Mouse (Mus musculus) neural tube, embryonic 14.5 days (tissue): ENCODE data around the gene Ptpn13. TPM values are rescaled to one million over a fixed set of nuclear protein-coding genes. Genes with fewer than 3 reads are reported as not detected.

Experiments
- ATAC-seq: fragments of 200-750 bp; cut with Nextera tagmentation; 2 replicates; pipeline ENCODE4 v1.8.0; 2017; ENCODE audit warnings: low read depth, mild to moderate bottlenecking, moderate TSS enrichment, moderate library complexity
- H3K27ac ChIP-seq: fragments of 300-500 bp; sonication (generic); 2 replicates; pipeline ENCODE4 v1.5.1; 2014; ENCODE audit warnings: low read depth, mild to moderate bottlenecking, control low read depth, low read length, moderate library complexity, mixed read lengths
- H3K27me3 ChIP-seq: fragments of 300-500 bp; sonication (generic); 2 replicates; pipeline ENCODE4 v1.6.1; 2014; ENCODE audit warnings: low read length; ENCODE audit not compliant: control insufficient read depth, insufficient read depth
- H3K36me3 ChIP-seq: fragments of 300-500 bp; sonication (generic); 2 replicates; pipeline ENCODE4 v1.6.1; 2014; ENCODE audit warnings: low read length, mixed read lengths; ENCODE audit not compliant: control insufficient read depth, insufficient read depth
- H3K4me1 ChIP-seq: fragments of 300-500 bp; sonication (generic); 2 replicates; pipeline ENCODE4 v1.6.1; 2014; ENCODE audit warnings: low read length; ENCODE audit not compliant: control insufficient read depth, insufficient read depth
- H3K4me2 ChIP-seq: fragments of 300-500 bp; sonication (generic); 2 replicates; pipeline ENCODE4 v1.6.1; 2014; ENCODE audit warnings: mild to moderate bottlenecking, low read depth, low read length, control low read depth
- H3K4me3 ChIP-seq: fragments of 300-500 bp; sonication (generic); 2 replicates; pipeline ENCODE4 v1.5.1; 2014; ENCODE audit warnings: low read depth, low read length, control low read depth, mixed read lengths
- H3K9ac ChIP-seq: fragments of 300-500 bp; sonication (generic); replicated peaks from 2 replicates; pipeline ENCODE4 v1.6.1; 2014; ENCODE audit warnings: low read depth, mild to moderate bottlenecking, control low read depth, low read length, mixed read lengths
- H3K9me3 ChIP-seq: fragments of 300-500 bp; sonication (generic); 2 replicates; pipeline ENCODE4 v1.6.1; 2016; ENCODE audit warnings: low read length; ENCODE audit not compliant: control insufficient read depth
- WGBS: fragments of 180-500 bp; shearing (Covaris S2); extraction: QIAGEN DNeasy Blood & Tissue Kit; methylation state at CpG from one replicate; pipeline ENCODE4 v1.1.7; 2014; 5-methylcytosine and 5-hydroxymethylcytosine counted together
- polyA plus RNA-seq: library from polyadenylated mRNA; unstranded; fragments of >200 nt; fragmentation: Nextera tagmentation; extraction: Ambion mirVana; gene quantifications from 2 replicates; pipeline ENCODE4 v1.2.1, GENCODE M21; 2014

The Ptpn13 gene
- polyA plus RNA-seq, 1 experiment from 2014 or later: 4.1 TPM

GRCm38 (mm10) chr5:103569446-103569845 is 144.5 kb downstream of the Ptpn13 start:
- Histone ChIP-seq H3K9me3 (no peaks in the 10 kb centered on the region), H3K27me3 (no peaks in the 10 kb centered on the region), H3K4me3 (no peak overlapping the region), H3K36me3 (no peaks in the 10 kb centered on the region), H3K4me1 (no peaks in the 10 kb centered on the region), H3K27ac (no peak overlapping the region), H3K9ac (no peak overlapping the region), H3K4me2 (no peak overlapping the region)
- ATAC-seq: no peak
- 94% methylated on average over 9 of the region's 9 CpGs for WGBS

DNA sequence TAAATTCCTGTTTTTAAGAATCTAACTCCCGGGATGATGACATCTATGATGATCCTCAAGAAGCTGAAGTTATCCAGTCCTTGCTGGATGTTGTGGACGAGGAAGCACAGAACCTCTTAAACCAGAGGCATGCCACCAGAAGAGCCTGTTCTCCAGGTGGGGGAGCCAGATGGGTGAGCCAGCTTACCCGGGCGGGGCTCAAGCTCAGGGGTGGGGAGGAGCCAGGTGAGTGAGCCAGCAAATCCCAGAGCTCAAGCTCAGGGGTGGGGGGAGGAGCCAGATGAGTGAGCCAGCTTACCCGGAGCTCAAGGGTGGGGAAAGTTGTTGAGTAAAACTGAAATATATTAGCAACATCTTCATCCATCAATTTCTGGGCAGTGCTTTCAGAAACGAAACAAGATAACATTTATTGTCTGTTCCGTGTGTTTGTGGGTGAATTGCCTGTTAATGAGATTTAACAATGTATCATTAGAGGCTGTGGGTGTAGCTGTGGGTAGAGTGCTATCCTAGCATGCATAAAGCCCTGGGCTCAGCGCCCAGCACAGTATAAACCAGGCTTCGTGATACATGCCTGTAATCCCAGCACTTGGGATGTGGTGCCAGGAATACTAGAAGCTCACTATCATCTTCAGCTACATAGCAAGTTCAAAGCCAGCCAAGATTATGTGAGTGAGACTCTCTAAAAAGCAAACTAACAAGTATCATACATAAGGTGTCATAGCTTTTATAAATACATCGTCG is 154.9 kb downstream of the Ptpn13 start:
- 74% methylated on average over 11 of the region's 11 CpGs for WGBS
- Histone ChIP-seq H3K4me2 (no peak overlapping the region), H3K9ac (no peak overlapping the region), H3K27me3 (no peaks in the 10 kb centered on the region), H3K4me1 (no peaks in the 10 kb centered on the region), H3K4me3 (no peak overlapping the region), H3K36me3 (no peaks in the 10 kb centered on the region), H3K27ac (no peak overlapping the region), H3K9me3 (no peaks in the 10 kb centered on the region)
- no peak for ATAC-seq

GRCm38 (mm10) chr5:103587219-103587618 is 162.2 kb downstream of the Ptpn13 start:
- H3K27ac ChIP-seq: no peak overlapping the region
- no peaks in the 10 kb centered on the region for H3K36me3 ChIP-seq
- no peaks in the 10 kb centered on the region for H3K27me3 ChIP-seq
- 72% methylated on average over 7 of the region's 7 CpGs for WGBS
- no peak overlapping the region for H3K4me2 ChIP-seq
- no peaks in the 10 kb centered on the region for H3K9me3 ChIP-seq
- no peak overlapping the region for H3K9ac ChIP-seq
- no peaks in the 10 kb centered on the region for H3K4me1 ChIP-seq
- no peak overlapping the region for H3K4me3 ChIP-seq
- ATAC-seq: no peak

DNA sequence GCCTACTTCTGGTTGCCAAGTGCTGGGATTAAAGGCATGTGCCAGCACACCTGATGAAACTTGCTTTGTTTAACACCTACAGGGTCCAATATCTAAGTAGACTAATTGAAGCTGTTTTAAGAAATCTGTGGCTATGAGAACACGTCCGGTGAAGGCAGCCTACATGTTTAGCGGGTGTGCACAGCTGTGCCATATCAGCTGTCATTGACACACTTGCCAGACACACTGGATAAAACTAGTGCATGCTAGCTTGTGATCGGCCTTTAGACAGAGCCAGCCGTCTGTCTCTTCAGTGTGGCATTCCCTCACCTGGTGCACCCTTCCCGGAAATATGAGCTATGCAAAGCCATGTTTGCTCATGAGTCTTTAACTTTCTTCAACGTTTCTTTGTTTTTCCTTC is 166.9 kb downstream of the Ptpn13 start:
- no peaks in the 10 kb centered on the region for H3K27me3 ChIP-seq
- no peaks in the 10 kb centered on the region for H3K36me3 ChIP-seq
- ATAC-seq: no peak
- H3K4me1 ChIP-seq: no peaks in the 10 kb centered on the region
- no peak overlapping the region for H3K9ac ChIP-seq
- H3K27ac ChIP-seq: no peak overlapping the region
- WGBS: 96% methylated on average over 7 of the region's 7 CpGs
- no peak overlapping the region for H3K4me2 ChIP-seq
- no peaks in the 10 kb centered on the region for H3K9me3 ChIP-seq
- H3K4me3 ChIP-seq: no peak overlapping the region

- WGBS: 89% methylated on average over 8 of the region's 8 CpGs
- ATAC-seq: no peak
- no peak overlapping the region for H3K9ac ChIP-seq
These were observed 167.7 kb downstream of the Ptpn13 start for GRCm38 (mm10) chr5:103592706-103593105.

GRCm38 (mm10) chr5:103593575-103593974 is 168.6 kb downstream of the Ptpn13 start:
- no peak overlapping the region for H3K4me3 ChIP-seq

More at GRCm38 (mm10) chr5:103592706-103593105, 167.7 kb downstream of the Ptpn13 start:
- Histone ChIP-seq H3K9me3 (no peaks in the 10 kb centered on the region), H3K4me2 (no peak overlapping the region), H3K27ac (no peak overlapping the region), H3K27me3 (no peaks in the 10 kb centered on the region), H3K36me3 (no peaks in the 10 kb centered on the region), H3K4me3 (no peak overlapping the region), H3K4me1 (no peaks in the 10 kb centered on the region)

DNA sequence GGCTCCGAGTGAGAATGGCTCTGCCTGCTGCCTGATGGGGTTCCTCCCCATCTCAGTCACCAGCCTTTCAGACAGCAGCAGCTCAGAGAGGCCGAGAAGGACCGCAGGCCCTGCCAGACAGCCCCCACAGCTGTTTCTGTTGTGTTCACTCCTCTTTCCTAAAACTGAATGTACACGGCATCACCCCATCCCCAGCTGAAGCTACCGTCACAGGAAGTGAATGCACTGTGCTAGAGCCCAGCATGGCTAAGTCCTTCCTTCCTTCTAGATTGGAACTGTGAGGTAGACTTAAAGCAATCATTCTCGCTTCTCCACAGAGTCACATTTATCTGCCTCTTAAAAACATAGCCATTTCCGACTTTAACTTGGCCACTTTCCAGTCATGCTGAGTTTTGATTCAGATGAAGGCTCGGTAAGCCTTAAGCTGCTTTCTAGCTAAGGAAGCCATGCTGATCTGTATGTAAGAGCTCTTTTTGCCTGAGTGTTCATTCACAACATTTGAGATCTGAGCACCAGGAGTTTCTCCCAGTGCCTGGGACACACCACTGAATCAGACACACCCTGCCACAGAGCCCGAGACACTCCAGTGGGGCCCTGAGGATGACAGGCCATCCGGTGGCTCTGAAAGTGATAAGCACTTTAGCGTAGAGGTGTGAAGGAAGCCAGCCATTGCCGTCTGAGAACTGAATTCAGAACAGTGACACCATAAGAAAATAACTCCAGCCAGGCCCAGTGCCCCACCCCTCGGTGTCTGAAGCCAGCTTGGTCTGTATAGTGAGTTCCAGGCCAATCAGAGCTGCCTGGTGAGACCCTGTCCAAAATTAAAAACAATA is 170.6 kb downstream of the Ptpn13 start:
- H3K9ac ChIP-seq: no peak overlapping the region
- H3K4me2 ChIP-seq: no peak overlapping the region
- H3K9me3 ChIP-seq: no peaks in the 10 kb centered on the region
- ATAC-seq: no peak
- no peaks in the 10 kb centered on the region for H3K4me1 ChIP-seq
- H3K4me3 ChIP-seq: no peak overlapping the region
- H3K36me3 ChIP-seq: no peaks in the 10 kb centered on the region
- no peak overlapping the region for H3K27ac ChIP-seq
- no peaks in the 10 kb centered on the region for H3K27me3 ChIP-seq
- WGBS: 76% methylated on average over 13 of the region's 13 CpGs

More at GRCm38 (mm10) chr5:103593575-103593974, 168.6 kb downstream of the Ptpn13 start:
- 85% methylated on average over 9 of the region's 9 CpGs for WGBS
- Histone ChIP-seq H3K4me1 (no peaks in the 10 kb centered on the region), H3K36me3 (no peaks in the 10 kb centered on the region), H3K9me3 (no peaks in the 10 kb centered on the region), H3K4me2 (no peak overlapping the region), H3K27ac (no peak overlapping the region), H3K9ac (no peak overlapping the region), H3K27me3 (no peaks in the 10 kb centered on the region)
- no peak for ATAC-seq

GRCm38 (mm10) chr5:103596467-103597146 is 171.6 kb downstream of the Ptpn13 start:
- Histone ChIP-seq H3K4me2 (no peak overlapping the region), H3K36me3 (no peaks in the 10 kb centered on the region), H3K9me3 (no peaks in the 10 kb centered on the region), H3K4me3 (no peak overlapping the region), H3K27me3 (no peaks in the 10 kb centered on the region), H3K9ac (no peak overlapping the region), H3K4me1 (no peaks in the 10 kb centered on the region), H3K27ac (no peak overlapping the region)
- ATAC-seq: peak; percentile 38; the same call in 1 of the 2 replicates
- WGBS: 63% methylated on average over 14 of the region's 14 CpGs
